Mouse (Mus musculus): ENCODE measurements around the gene Tppp3. TPM values are rescaled to one million over a fixed set of nuclear protein-coding genes. Genes with fewer than 3 reads are reported as not detected.

The Tppp3 gene
- polyA plus RNA-seq, 1 experiment from 2014 or later, result 160 TPM

Other genes starting within 250 kb of the Tppp3 start
- gene D230025D16Rik, start 246.4 kb downstream of the Tppp3 start, polyA plus RNA-seq (2015; fragmentation: Nextera tagmentation; extraction: Ambion mirVana), result 25.6 and 28.7 TPM in 2 replicates
- gene B3gnt9, start 216.4 kb downstream of the Tppp3 start, polyA plus RNA-seq (2015; fragmentation: Nextera tagmentation; extraction: Ambion mirVana), result 50.7 and 50.8 TPM in 2 replicates
- gene Tradd, start 206.9 kb downstream of the Tppp3 start, polyA plus RNA-seq (2015; fragmentation: Nextera tagmentation; extraction: Ambion mirVana), result 30.8 and 38.0 TPM in 2 replicates
- 4.6 and 4.9 TPM in 2 replicates for gene Fbxl8, start 206.9 kb downstream of the Tppp3 start, polyA plus RNA-seq (2015; fragmentation: Nextera tagmentation; extraction: Ambion mirVana)
- 0.33 and 0.41 TPM in 2 replicates for gene Hsf4, start 201.7 kb downstream of the Tppp3 start, polyA plus RNA-seq (2015; fragmentation: Nextera tagmentation; extraction: Ambion mirVana)
- 3.1 and 5.3 TPM in 2 replicates for gene Nol3, start 195.4 kb downstream of the Tppp3 start, polyA plus RNA-seq (2015; fragmentation: Nextera tagmentation; extraction: Ambion mirVana)
- 11.0 and 11.1 TPM in 2 replicates for gene 4931428F04Rik, start 181.7 kb downstream of the Tppp3 start, polyA plus RNA-seq (2015; fragmentation: Nextera tagmentation; extraction: Ambion mirVana)
- gene Exoc3l, start 175.4 kb downstream of the Tppp3 start, polyA plus RNA-seq (2015; fragmentation: Nextera tagmentation; extraction: Ambion mirVana), result 9.0 and 10.6 TPM in 2 replicates
- 63.7 and 65.5 TPM in 2 replicates for gene E2f4, start 173.9 kb downstream of the Tppp3 start, polyA plus RNA-seq (2015; fragmentation: Nextera tagmentation; extraction: Ambion mirVana)
- 8.9 TPM in 2 replicates for gene Elmo3, start 165.9 kb downstream of the Tppp3 start, polyA plus RNA-seq (2015; fragmentation: Nextera tagmentation; extraction: Ambion mirVana)
- gene Lrrc29, start 145.2 kb downstream of the Tppp3 start, polyA plus RNA-seq (2015; fragmentation: Nextera tagmentation; extraction: Ambion mirVana), result 1.7 and 1.9 TPM in 2 replicates
- gene Tmem208, start 145.2 kb downstream of the Tppp3 start, polyA plus RNA-seq (2015; fragmentation: Nextera tagmentation; extraction: Ambion mirVana), result 120 and 129 TPM in 2 replicates
- gene Fhod1, start 123.6 kb downstream of the Tppp3 start, polyA plus RNA-seq (2015; fragmentation: Nextera tagmentation; extraction: Ambion mirVana), result 1.6 and 1.8 TPM in 2 replicates
- 2.7 and 2.9 TPM in 2 replicates for gene Slc9a5, start 122.7 kb downstream of the Tppp3 start, polyA plus RNA-seq (2015; fragmentation: Nextera tagmentation; extraction: Ambion mirVana)
- 0.55 and 0.88 TPM in 2 replicates for gene Plekhg4, start 98.3 kb downstream of the Tppp3 start, polyA plus RNA-seq (2015; fragmentation: Nextera tagmentation; extraction: Ambion mirVana)
- gene Kctd19, start 58.0 kb downstream of the Tppp3 start, polyA plus RNA-seq (2015; fragmentation: Nextera tagmentation; extraction: Ambion mirVana), result not detected in 2 replicates
- gene Lrrc36, start 58.0 kb downstream of the Tppp3 start, polyA plus RNA-seq (2015; fragmentation: Nextera tagmentation; extraction: Ambion mirVana), result 0.37 and 0.53 TPM in 2 replicates
- gene Zdhhc1, start 25.4 kb upstream of the Tppp3 start, polyA plus RNA-seq (2015; fragmentation: Nextera tagmentation; extraction: Ambion mirVana), result 40.0 and 42.2 TPM in 2 replicates
- gene Hsd11b2, start 47.2 kb upstream of the Tppp3 start, polyA plus RNA-seq (2015; fragmentation: Nextera tagmentation; extraction: Ambion mirVana), result 1.2 and 1.9 TPM in 2 replicates
- gene Atp6v0d1, start 94.5 kb upstream of the Tppp3 start, polyA plus RNA-seq (2015; fragmentation: Nextera tagmentation; extraction: Ambion mirVana), result 97.4 and 103 TPM in 2 replicates
- 20.9 and 24.6 TPM in 2 replicates for gene Ripor1, start 133.7 kb upstream of the Tppp3 start, polyA plus RNA-seq (2015; fragmentation: Nextera tagmentation; extraction: Ambion mirVana)
- 93.8 and 108 TPM in 2 replicates for gene Ctcf, start 165.0 kb upstream of the Tppp3 start, polyA plus RNA-seq (2015; fragmentation: Nextera tagmentation; extraction: Ambion mirVana)
- 1.8 and 2.4 TPM in 2 replicates for gene Agrp, start 165.9 kb upstream of the Tppp3 start, polyA plus RNA-seq (2015; fragmentation: Nextera tagmentation; extraction: Ambion mirVana)
- 0.47 and 0.58 TPM in 2 replicates for gene Carmil2, start 214.7 kb upstream of the Tppp3 start, polyA plus RNA-seq (2015; fragmentation: Nextera tagmentation; extraction: Ambion mirVana)
- gene Acd, start 229.6 kb upstream of the Tppp3 start, polyA plus RNA-seq (2015; fragmentation: Nextera tagmentation; extraction: Ambion mirVana), result 62.6 and 63.2 TPM in 2 replicates
- 15.2 and 17.5 TPM in 2 replicates for gene Pard6a, start 229.6 kb upstream of the Tppp3 start, polyA plus RNA-seq (2015; fragmentation: Nextera tagmentation; extraction: Ambion mirVana)
- gene 4933405L10Rik, start 236.1 kb upstream of the Tppp3 start, polyA plus RNA-seq (2015; fragmentation: Nextera tagmentation; extraction: Ambion mirVana), result 0.12 TPM in 1 of 2 replicates, not detected in the other
- 21.7 and 23.0 TPM in 2 replicates for gene Enkd1, start 236.7 kb upstream of the Tppp3 start, polyA plus RNA-seq (2015; fragmentation: Nextera tagmentation; extraction: Ambion mirVana)

Data from limb, embryonic 15.5 days (tissue).